Mouse (Mus musculus) midbrain, embryonic 13.5 days (tissue): ENCODE data around the gene Sdc1. TPM values are rescaled to one million over a fixed set of nuclear protein-coding genes. Genes with fewer than 3 reads are reported as not detected.

ENCODE experiments used
- ATAC-seq: fragments of 200-750 bp; cut with Nextera tagmentation; 2 replicates; pipeline ENCODE4 v1.8.0; 2017; ENCODE audit warnings: mild to moderate bottlenecking, moderate TSS enrichment, moderate library complexity
- H3K27ac ChIP-seq: fragments of 300-500 bp; sonication (generic); 2 replicates; pipeline ENCODE4 v1.5.1; 2015; ENCODE audit warnings: inconsistent platforms, mild to moderate bottlenecking, moderate library complexity
- H3K27me3 ChIP-seq: fragments of 300-500 bp; sonication (generic); 2 replicates; pipeline ENCODE4 v1.6.1; 2015; ENCODE audit warnings: mild to moderate bottlenecking, inconsistent platforms
- H3K36me3 ChIP-seq: fragments of 300-500 bp; sonication (generic); 2 replicates; pipeline ENCODE4 v1.6.1; 2015; ENCODE audit warnings: mild to moderate bottlenecking, inconsistent platforms
- H3K4me1 ChIP-seq: fragments of 300-500 bp; sonication (generic); replicated peaks from 2 replicates; pipeline ENCODE4 v1.6.1; 2015; ENCODE audit warnings: inconsistent platforms
- H3K4me2 ChIP-seq: fragments of 300-500 bp; sonication (generic); replicated peaks from 2 replicates; pipeline ENCODE4 v1.6.1; 2015; ENCODE audit warnings: moderate library complexity, mild to moderate bottlenecking, inconsistent platforms
- H3K4me3 ChIP-seq: fragments of 300-500 bp; sonication (generic); replicated peaks from 2 replicates; pipeline ENCODE4 v1.5.1; 2015; ENCODE audit warnings: mild to moderate bottlenecking, inconsistent platforms
- H3K9ac ChIP-seq: fragments of 300-500 bp; sonication (generic); replicated peaks from 2 replicates; pipeline ENCODE4 v1.6.1; 2015; ENCODE audit warnings: mild to moderate bottlenecking, inconsistent platforms
- H3K9me3 ChIP-seq: fragments of 300-500 bp; sonication (generic); 2 replicates; pipeline ENCODE4 v1.6.1; 2016; ENCODE audit warnings: mild to moderate bottlenecking, inconsistent platforms
- WGBS: fragments of 180-500 bp; shearing (Covaris S2); methylation state at CpG from one replicate; pipeline ENCODE4 v1.1.7; 2015; 5-methylcytosine and 5-hydroxymethylcytosine counted together
- polyA plus RNA-seq: library from polyadenylated mRNA; unstranded; fragments of >200 nt; fragmentation: Nextera tagmentation; extraction: Ambion mirVana; gene quantifications from 2 replicates; pipeline ENCODE4 v1.2.1, GENCODE M21; 2015

Sdc1 gene
- polyA plus RNA-seq = 30.1 and 30.8 TPM in 2 replicates

GRCm38 (mm10) chr12:8770946-8771843 is at the start of gene Sdc1:
TSS of gene Sdc1 (plus strand) at chr12:8771323.
- no peaks in the 10 kb centered on the region for H3K9me3 ChIP-seq
- H3K36me3 ChIP-seq = no peaks in the 10 kb centered on the region
- peak within 1 kb of the TSS; percentile 80 for H3K27ac ChIP-seq
- peak within 1 kb of the TSS; percentile 84 for H3K4me3 ChIP-seq
- no peaks in the 10 kb centered on the region for H3K27me3 ChIP-seq
- H3K9ac ChIP-seq = peak within 1 kb of the TSS; percentile 84
- ATAC-seq = peak; percentile 90
- under 1% methylated on average over 64 of the region's 67 CpGs for WGBS
- peaks cover 20% of the 10 kb centered on the region for H3K4me1 ChIP-seq
- H3K4me2 ChIP-seq = peak within 1 kb of the TSS; percentile 81

GRCm38 (mm10) chr12:8726890-8727289 is 44.2 kb upstream of the Sdc1 start:
- no peaks in the 10 kb centered on the region for H3K9me3 ChIP-seq
- no peak for ATAC-seq
- 81% methylated on average over 1 of the region's 1 CpGs for WGBS
- H3K9ac ChIP-seq = no peak overlapping the region
- no peak overlapping the region for H3K27ac ChIP-seq
- H3K4me1 ChIP-seq = no peaks in the 10 kb centered on the region
- peaks cover 39% of the 10 kb centered on the region for H3K36me3 ChIP-seq
- H3K4me2 ChIP-seq = no peak overlapping the region
- H3K27me3 ChIP-seq = no peaks in the 10 kb centered on the region
- no peak overlapping the region for H3K4me3 ChIP-seq

- Histone ChIP-seq H3K36me3 (peaks cover 29% of the 10 kb centered on the region), H3K4me2 (no peak overlapping the region), H3K27me3 (no peaks in the 10 kb centered on the region), H3K4me3 (no peak overlapping the region), H3K27ac (no peak overlapping the region), H3K9me3 (no peaks in the 10 kb centered on the region), H3K4me1 (no peaks in the 10 kb centered on the region), H3K9ac (no peak overlapping the region)
- ATAC-seq = no peak
- 96% methylated on average over 2 of the region's 2 CpGs for WGBS
Measured at GRCm38 (mm10) chr12:8728739-8729138, 42.4 kb upstream of the Sdc1 start.

- Histone ChIP-seq H3K9ac (no peak overlapping the region), H3K4me1 (no peaks in the 10 kb centered on the region), H3K27me3 (no peaks in the 10 kb centered on the region), H3K9me3 (no peaks in the 10 kb centered on the region; the same call in 1 of the 2 replicates), H3K4me3 (no peak overlapping the region), H3K4me2 (no peak overlapping the region), H3K27ac (no peak overlapping the region), H3K36me3 (peaks cover 66% of the 10 kb centered on the region)
- ATAC-seq = no peak
- WGBS = 94% methylated on average over 2 of the region's 2 CpGs
Measured at GRCm38 (mm10) chr12:8753654-8754053, 17.5 kb upstream of the Sdc1 start.

- 90% methylated on average over 4 of the region's 4 CpGs for WGBS
Measured at GRCm38 (mm10) chr12:8754116-8754515, 17.0 kb upstream of the Sdc1 start.

GRCm38 (mm10) chr12:8758029-8758428 is 13.1 kb upstream of the Sdc1 start:
- 93% methylated on average over 3 of the region's 3 CpGs for WGBS
- Histone ChIP-seq H3K4me2 (no peak overlapping the region), H3K36me3 (peaks cover 47% of the 10 kb centered on the region), H3K9ac (no peak overlapping the region), H3K27ac (no peak overlapping the region), H3K9me3 (no peaks in the 10 kb centered on the region; the same call in 1 of the 2 replicates), H3K4me3 (no peak overlapping the region), H3K27me3 (no peaks in the 10 kb centered on the region), H3K4me1 (no peaks in the 10 kb centered on the region)
- no peak for ATAC-seq

More at GRCm38 (mm10) chr12:8754116-8754515, 17.0 kb upstream of the Sdc1 start:
- Histone ChIP-seq H3K27ac (no peak overlapping the region), H3K9me3 (no peaks in the 10 kb centered on the region; the same call in 1 of the 2 replicates), H3K4me2 (no peak overlapping the region), H3K4me3 (no peak overlapping the region), H3K36me3 (peaks cover 62% of the 10 kb centered on the region), H3K4me1 (no peaks in the 10 kb centered on the region), H3K9ac (no peak overlapping the region), H3K27me3 (no peaks in the 10 kb centered on the region)
- ATAC-seq = no peak

- ATAC-seq = no peak
- H3K27me3 ChIP-seq = no peaks in the 10 kb centered on the region
- H3K9ac ChIP-seq = no peak overlapping the region
- H3K4me2 ChIP-seq = no peak overlapping the region
- no peaks in the 10 kb centered on the region for H3K4me1 ChIP-seq
- H3K9me3 ChIP-seq = no peaks in the 10 kb centered on the region; the same call in 1 of the 2 replicates
- no peak overlapping the region for H3K4me3 ChIP-seq
- no peak overlapping the region for H3K27ac ChIP-seq
- peaks cover 36% of the 10 kb centered on the region for H3K36me3 ChIP-seq
- WGBS = 77% methylated on average over 4 of the region's 4 CpGs
Measured at GRCm38 (mm10) chr12:8759115-8759514, 12.0 kb upstream of the Sdc1 start.

- 69% methylated on average over 6 of the region's 6 CpGs for WGBS
Measured at GRCm38 (mm10) chr12:8759779-8760178, 11.3 kb upstream of the Sdc1 start.

GRCm38 (mm10) chr12:8760561-8760960 is 10.6 kb upstream of the Sdc1 start:
- Histone ChIP-seq H3K4me2 (no peak overlapping the region), H3K9ac (no peak overlapping the region), H3K36me3 (peaks cover 24% of the 10 kb centered on the region), H3K27ac (no peak overlapping the region), H3K27me3 (no peaks in the 10 kb centered on the region), H3K4me3 (no peak overlapping the region), H3K4me1 (no peaks in the 10 kb centered on the region), H3K9me3 (no peaks in the 10 kb centered on the region; the same call in 1 of the 2 replicates)
- no peak for ATAC-seq
- 84% methylated on average over 6 of the region's 6 CpGs for WGBS

More at GRCm38 (mm10) chr12:8759779-8760178, 11.3 kb upstream of the Sdc1 start:
- no peak overlapping the region for H3K4me2 ChIP-seq
- peaks cover 31% of the 10 kb centered on the region for H3K36me3 ChIP-seq
- no peak overlapping the region for H3K27ac ChIP-seq
- ATAC-seq = no peak
- no peaks in the 10 kb centered on the region for H3K4me1 ChIP-seq
- H3K9ac ChIP-seq = no peak overlapping the region
- no peaks in the 10 kb centered on the region; the same call in 1 of the 2 replicates for H3K9me3 ChIP-seq
- no peak overlapping the region for H3K4me3 ChIP-seq
- no peaks in the 10 kb centered on the region for H3K27me3 ChIP-seq

- H3K9ac ChIP-seq = no peak overlapping the region
- ATAC-seq = peak; percentile 10; the same call in 1 of the 2 replicates
- H3K27me3 ChIP-seq = no peaks in the 10 kb centered on the region
- no peaks in the 10 kb centered on the region for H3K4me1 ChIP-seq
- no peak overlapping the region for H3K27ac ChIP-seq
- 81% methylated on average over 7 of the region's 7 CpGs for WGBS
- no peaks in the 10 kb centered on the region; the same call in 1 of the 2 replicates for H3K9me3 ChIP-seq
- H3K4me2 ChIP-seq = no peak overlapping the region
- H3K36me3 ChIP-seq = peaks cover 20% of the 10 kb centered on the region
- no peak overlapping the region for H3K4me3 ChIP-seq
Measured at GRCm38 (mm10) chr12:8761058-8761457, 10.1 kb upstream of the Sdc1 start.

- H3K4me2 ChIP-seq = no peak overlapping the region
- H3K27me3 ChIP-seq = no peaks in the 10 kb centered on the region
- peaks cover 6% of the 10 kb centered on the region for H3K36me3 ChIP-seq
- no peak overlapping the region for H3K27ac ChIP-seq
- no peak overlapping the region for H3K9ac ChIP-seq
- no peak for ATAC-seq
- 91% methylated on average over 2 of the region's 2 CpGs for WGBS
- H3K9me3 ChIP-seq = no peaks in the 10 kb centered on the region
- no peaks in the 10 kb centered on the region for H3K4me1 ChIP-seq
- no peak overlapping the region for H3K4me3 ChIP-seq
Measured at GRCm38 (mm10) chr12:8762667-8763066, 8.5 kb upstream of the Sdc1 start.

GRCm38 (mm10) chr12:8764221-8764930 is 6.7 kb upstream of the Sdc1 start:
- H3K36me3 ChIP-seq = no peaks in the 10 kb centered on the region
- no peaks in the 10 kb centered on the region for H3K27me3 ChIP-seq
- H3K4me2 ChIP-seq = no peak overlapping the region
- WGBS = 90% methylated on average over 15 of the region's 15 CpGs
- no peak overlapping the region for H3K4me3 ChIP-seq
- H3K9ac ChIP-seq = no peak overlapping the region
- H3K9me3 ChIP-seq = no peaks in the 10 kb centered on the region
- no peak for ATAC-seq
- no peaks in the 10 kb centered on the region for H3K4me1 ChIP-seq
- H3K27ac ChIP-seq = no peak overlapping the region
